Mouse (Mus musculus) gastrocnemius, adult 18-20 months (tissue): ENCODE results near the gene Afap1. TPM values are rescaled to one million over a fixed set of nuclear protein-coding genes. Genes with fewer than 3 reads are reported as not detected.

ENCODE experiments used
- DNase-seq: peaks from one replicate; pipeline ENCODE4 v3.0.0; 2021; ENCODE audit warnings: low spot score
- long read RNA-seq, 2 experiments: library from polyadenylated mRNA; stranded (forward); transcript quantifications; one replicate each; pipeline ENCODE4 v2.0.0; 2021
- total RNA-seq, 2 experiments: library from RNA; stranded (reverse); gene quantifications; 2 replicates each; pipeline ENCODE4 v1.2.3; 2021

Gene Afap1
- 1 to 10 TPM; 5.8 to 7.8 TPM for total RNA-seq
- long read RNA-seq, experiment 1, partial matches to known transcripts: 0 of 1 reads
- long read RNA-seq, experiment 1, other reads (novel, unspliced or antisense): 1 of 1 reads
- long read RNA-seq, experiment 2, full-length matches to known transcripts: 1 of 2 reads
- long read RNA-seq, experiment 2, partial matches to known transcripts: 0 of 2 reads
- long read RNA-seq, experiment 2, other reads (novel, unspliced or antisense): 1 of 2 reads

- DNase-seq: peak; percentile 99
These were observed at the start of gene Afap1 for GRCm38 (mm10) chr5:35893093-35893804. Afap1 (plus strand) TSS chr5:35893319.

- DNase-seq: no peak
These were observed 41.6 kb upstream of the Afap1 start for GRCm38 (mm10) chr5:35851485-35851884.

GRCm38 (mm10) chr5:35853463-35853862 is 39.7 kb upstream of the Afap1 start:
- no peak for DNase-seq

- peak; percentile 59 for DNase-seq
These were observed 36.9 kb upstream of the Afap1 start for GRCm38 (mm10) chr5:35856245-35856644.

GRCm38 (mm10) chr5:35858069-35858468 is 35.0 kb upstream of the Afap1 start:
- peak; percentile 64 for DNase-seq

- DNase-seq: peak; percentile 51
These were observed 31.7 kb upstream of the Afap1 start for GRCm38 (mm10) chr5:35861456-35861855.

GRCm38 (mm10) chr5:35869973-35870372 is 23.1 kb upstream of the Afap1 start:
- no peak for DNase-seq

- peak; percentile 81 for DNase-seq
These were observed 22.6 kb upstream of the Afap1 start for GRCm38 (mm10) chr5:35870408-35871012.

- no peak for DNase-seq
These were observed 19.7 kb upstream of the Afap1 start for GRCm38 (mm10) chr5:35873382-35873781.

- DNase-seq: peak; percentile 56
These were observed 16.9 kb upstream of the Afap1 start for GRCm38 (mm10) chr5:35876236-35876635.

- DNase-seq: peak; percentile 43
These were observed 13.9 kb upstream of the Afap1 start for GRCm38 (mm10) chr5:35879199-35879598.

GRCm38 (mm10) chr5:35882391-35882790 is 10.7 kb upstream of the Afap1 start:
- no peak for DNase-seq

GRCm38 (mm10) chr5:35884262-35884661 is 8.9 kb upstream of the Afap1 start:
- peak; percentile 68 for DNase-seq

- DNase-seq: no peak
These were observed 8.4 kb upstream of the Afap1 start for GRCm38 (mm10) chr5:35884689-35885088.

- no peak for DNase-seq
These were observed 4.2 kb upstream of the Afap1 start for GRCm38 (mm10) chr5:35888959-35889358.

- no peak for DNase-seq
These were observed 3.5 kb upstream of the Afap1 start for GRCm38 (mm10) chr5:35889641-35890040.

- DNase-seq: no peak
These were observed 2.0 kb upstream of the Afap1 start for GRCm38 (mm10) chr5:35890985-35891730.

GRCm38 (mm10) chr5:35892363-35892762 is 756 bp upstream of the Afap1 start:
- no peak for DNase-seq

- DNase-seq: peak; percentile 63
These were observed 714 bp downstream of the Afap1 start for GRCm38 (mm10) chr5:35893805-35894260.

GRCm38 (mm10) chr5:35894295-35895047 is 1.4 kb downstream of the Afap1 start:
- DNase-seq: peak; percentile 75

- DNase-seq: no peak
These were observed 2.8 kb downstream of the Afap1 start for GRCm38 (mm10) chr5:35895926-35896325.
